Mouse (Mus musculus) CH12.LX (cell line): Measurements from ENCODE around the gene Sumo3. TPM values are rescaled to one million over a fixed set of nuclear protein-coding genes. Genes with fewer than 3 reads are reported as not detected.

Source experiments
- DNase-seq: peaks from one replicate; pipeline ENCODE4 v3.0.0-alpha.2; 2013; ENCODE audit errors: extremely low read depth
- H3K27ac ChIP-seq: 2 replicates; pipeline ENCODE4 v1.5.1; 2012; ENCODE audit warnings: low read depth, mild to moderate bottlenecking, control low read depth, moderate library complexity; ENCODE audit not compliant: insufficient read depth
- H3K27me3 ChIP-seq: replicated peaks from 2 replicates; pipeline ENCODE3; 2012; ENCODE audit warnings: inconsistent platforms
- H3K36me3 ChIP-seq, 2 experiments: replicated peaks in 1 of 2; 2 replicates each; pipeline versions ENCODE3 to v1.6.1; 2012; ENCODE audit warnings: inconsistent platforms in 1 of 2, low read length in 1 of 2, mild to moderate bottlenecking in 1 of 2, mixed read lengths in 1 of 2, moderate library complexity in 1 of 2; ENCODE audit not compliant: control insufficient read depth in 1 of 2, insufficient read depth in 1 of 2
- H3K4me1 ChIP-seq, 2 experiments: 2 replicates each; pipeline ENCODE4 v1.6.1; 2012; ENCODE audit warnings: inconsistent platforms in 1 of 2, moderate library complexity in 1 of 2; ENCODE audit not compliant: insufficient read depth in 2 of 2, control insufficient read depth in 1 of 2
- H3K4me2 ChIP-seq: 2 replicates; pipeline ENCODE4 v1.6.1; 2012; ENCODE audit warnings: low read depth, mild to moderate bottlenecking, control low read depth; ENCODE audit not compliant: poor library complexity, insufficient read depth, severe bottlenecking
- H3K4me3 ChIP-seq, 3 experiments: fragments of 150-350 bp in 1 of 3; sonication (generic) in 1 of 3; replicated peaks in 1 of 3; 2 replicates each; pipeline versions ENCODE3 to v1.5.1; 2011 to 2012; ENCODE audit warnings: low read depth in 2 of 3, low read length in 2 of 3, mild to moderate bottlenecking in 2 of 3, moderate library complexity in 2 of 3, control low read depth in 1 of 3, improper control_type of control experiment in 1 of 3, inconsistent platforms in 1 of 3, mixed read lengths in 1 of 3; ENCODE audit not compliant: poor library complexity in 1 of 3
- H3K79me2 ChIP-seq: replicated peaks from 2 replicates; pipeline ENCODE4 v1.6.1; 2012; ENCODE audit warnings: mild to moderate bottlenecking, moderate library complexity; ENCODE audit not compliant: control insufficient read depth, poor library complexity, insufficient read depth, severe bottlenecking; ENCODE audit errors: extremely low read depth
- H3K9ac ChIP-seq: 2 replicates; pipeline ENCODE4 v1.6.1; 2012; ENCODE audit warnings: low read depth, mild to moderate bottlenecking, control low read depth, moderate library complexity; ENCODE audit not compliant: insufficient read depth
- H3K9me3 ChIP-seq: replicated peaks from 2 replicates; pipeline ENCODE3; 2012; ENCODE audit warnings: low read length, inconsistent platforms, mixed read lengths
- CHD1 ChIP-seq: IDR thresholded peaks from 2 replicates; pipeline ENCODE4 v1.6.1; 2012; ENCODE audit warnings: low read depth, low read length, improper control_type of control experiment, inconsistent platforms
- E2F4 ChIP-seq: IDR thresholded peaks from 2 replicates; pipeline ENCODE4 v1.6.1; 2011; ENCODE audit warnings: low read depth, low read length, improper control_type of control experiment; ENCODE audit not compliant: insufficient replicate concordance
- ELF1 ChIP-seq: IDR thresholded peaks from 2 replicates; pipeline ENCODE4 v1.6.1; 2014; ENCODE audit warnings: low read depth, mild to moderate bottlenecking, inconsistent platforms, low read length, improper control_type of control experiment
- HCFC1 ChIP-seq: IDR thresholded peaks from 2 replicates; pipeline ENCODE4 v1.6.1; 2012; ENCODE audit warnings: low read depth, mild to moderate bottlenecking, inconsistent platforms, low read length, improper control_type of control experiment
- IRF4 ChIP-seq: IDR thresholded peaks from 2 replicates; pipeline ENCODE4 v1.6.1; 2014; ENCODE audit warnings: low read depth, mild to moderate bottlenecking, inconsistent platforms, low read length, improper control_type of control experiment
- JUN ChIP-seq: IDR thresholded peaks from 2 replicates; pipeline ENCODE4 v1.6.1; 2011; ENCODE audit warnings: low read depth, mild to moderate bottlenecking, low read length, improper control_type of control experiment, moderate library complexity; ENCODE audit not compliant: insufficient read depth
- JUND ChIP-seq: conservative IDR thresholded peaks from 2 replicates; pipeline ENCODE4 v1.6.1; 2011; ENCODE audit warnings: low read depth, low read length, improper control_type of control experiment
- MEF2A ChIP-seq: IDR thresholded peaks from 2 replicates; pipeline ENCODE4 v1.6.1; 2014; ENCODE audit warnings: low read depth, mild to moderate bottlenecking, inconsistent platforms, low read length, improper control_type of control experiment, borderline replicate concordance
- MXI1 ChIP-seq: IDR thresholded peaks from 2 replicates; pipeline ENCODE4 v1.6.1; 2011; ENCODE audit warnings: mild to moderate bottlenecking, low read depth, low read length, improper control_type of control experiment
- MYC ChIP-seq: IDR thresholded peaks from 2 replicates; pipeline ENCODE4 v1.6.1; 2011; ENCODE audit warnings: low read depth, mild to moderate bottlenecking, improper control_type of control experiment, low read length
- NELFE ChIP-seq: IDR thresholded peaks from 2 replicates; pipeline ENCODE4 v1.6.1; 2011; ENCODE audit warnings: low read depth, low read length, improper control_type of control experiment
- NRF1 ChIP-seq: IDR thresholded peaks from 2 replicates; pipeline ENCODE4 v1.6.1; 2014; ENCODE audit warnings: low read depth, mild to moderate bottlenecking, inconsistent platforms, low read length, improper control_type of control experiment, moderate library complexity
- PAX5 ChIP-seq: IDR thresholded peaks from 2 replicates; pipeline ENCODE4 v1.6.1; 2012; ENCODE audit warnings: low read length, inconsistent platforms, mixed read lengths
- POLR2A ChIP-seq: IDR thresholded peaks from 2 replicates; pipeline ENCODE4 v1.6.1; 2011; ENCODE audit warnings: low read depth, mild to moderate bottlenecking, improper control_type of control experiment, low read length
- RAD21 ChIP-seq: IDR thresholded peaks from 2 replicates; pipeline ENCODE4 v1.6.1; 2011; ENCODE audit warnings: low read depth, mild to moderate bottlenecking, low read length, improper control_type of control experiment, moderate library complexity
- SMC3 ChIP-seq: IDR thresholded peaks from 2 replicates; pipeline ENCODE4 v1.6.1; 2011; ENCODE audit warnings: low read depth, low read length, improper control_type of control experiment
- TCF12 ChIP-seq: IDR thresholded peaks from 2 replicates; pipeline ENCODE4 v1.6.1; 2014; ENCODE audit warnings: low read depth, mild to moderate bottlenecking, inconsistent platforms, low read length, improper control_type of control experiment
- USF1 ChIP-seq: IDR thresholded peaks from 2 replicates; pipeline ENCODE4 v1.6.1; 2014; ENCODE audit warnings: low read depth, mild to moderate bottlenecking, inconsistent platforms, low read length, improper control_type of control experiment
- dilution Hi-C: fragments of 300-500 bp; cut with MboI; formaldehyde crosslinking; loops from 2 replicates; pipeline ENCODE4 v1.14.3; 2020; ENCODE audit warnings: low sequenced_read_pairs; ENCODE audit not compliant: extremely low pct_unique_long_range_greater_than_20kb, extremely low pct_ligation_motif_present
- in situ Hi-C: fragments of 300-500 bp; cut with MboI; formaldehyde crosslinking; loops from 3 replicates; pipeline ENCODE4 v1.14.3; 2019; ENCODE audit warnings: low sequenced_read_pairs, low pct_ligation_motif_present, low pct_unique_long_range_greater_than_20kb, mixed read lengths
- polyA plus RNA-seq: library from polyadenylated mRNA; unstranded; fragments of >175 nt; gene quantifications from 2 replicates; pipeline ENCODE4 v1.2.1, GENCODE M21; 2012; ENCODE audit warnings: low read depth; ENCODE audit not compliant: insufficient read length
- total RNA-seq, 2 experiments: library from RNA; depleted of rRNA; stranded (reverse); fragments of 300-350 nt in 1 of 2; fragments of >200 nt in 1 of 2; gene quantifications; 2 replicates each; pipeline ENCODE4 v1.2.3; 2012 to 2014

Sumo3 gene
- total and polyA plus RNA-seq, 3 experiments = 54.4 to 130 (median 81.2) TPM

GRCm38 (mm10) chr10:77569481-77569880, 36.4 kb upstream of the Sumo3 start:
- Histone ChIP-seq H3K9ac (no peak overlapping the region), H3K27me3 (no peaks in the 10 kb centered on the region), H3K36me3 (peaks cover 12 to 31% of the 10 kb centered on the region in 2 experiments), H3K4me3 (no peak overlapping the region), H3K27ac (no peak overlapping the region), H3K4me1 (peaks cover 2 to 10% of the 10 kb centered on the region in 2 experiments; a peak in 2 of 4 replicates), H3K9me3 (no peaks in the 10 kb centered on the region), H3K4me2 (no peak overlapping the region), H3K79me2 (no peaks in the 10 kb centered on the region)
- dilution Hi-C loops = no loop called here
- TF ChIP-seq USF1 (no peak), JUN (no peak), TCF12 (no peak)
- in situ Hi-C loops = no loop called here
- DNase-seq = no peak

GRCm38 (mm10) chr10:77569973-77570658, 35.8 kb upstream of the Sumo3 start:
- no peaks in the 10 kb centered on the region for H3K9me3 ChIP-seq
- TF ChIP-seq ELF1 (no peak), CHD1 (no peak), NELFE (no peak), JUND (no peak), HCFC1 (no peak), MXI1 (no peak), IRF4 (no peak), PAX5 (no peak), MYC (no peak), SMC3 (no peak), RAD21 (no peak), POLR2A (no peak), NRF1 (no peak), TCF12 (no peak), E2F4 (no peak), MEF2A (no peak)
- no peak overlapping the region for H3K4me3 ChIP-seq
- no peaks in the 10 kb centered on the region for H3K79me2 ChIP-seq
- in situ Hi-C loops (no loop called here), dilution Hi-C loops (no loop called here)
- peaks cover 6 to 25% of the 10 kb centered on the region in 2 experiments for H3K36me3 ChIP-seq
- H3K27ac ChIP-seq = no peak overlapping the region
- H3K27me3 ChIP-seq = no peaks in the 10 kb centered on the region
- H3K9ac ChIP-seq = no peak overlapping the region
- no peak for DNase-seq
- H3K4me2 ChIP-seq = no peak overlapping the region
- peaks cover 2 to 10% of the 10 kb centered on the region in 2 experiments; a peak in 2 of 4 replicates for H3K4me1 ChIP-seq
